Mouse (Mus musculus): ENCODE measurements around the gene Pitpnm2.
"Not testable (repeated sequence)": the region's sequence is repeated elsewhere in the genome, so short reads cannot be mapped to it uniquely, and the experiment has no call there.

Pitpnm2 gene

GRCm38 (mm10) chr5:124221037-124221735 lies 28.4 kb downstream of the Pitpnm2 start:
- peak; percentile 86 to 94 for DNase-seq (ENCODE audit: low spot score in 2 of 2)

GRCm38 (mm10) chr5:124220551-124220950 lies 29.0 kb downstream of the Pitpnm2 start:
- DNase-seq (ENCODE audit: low spot score in 2 of 2) = no peak

- no peak for DNase-seq (ENCODE audit: low spot score in 2 of 2)
Measured at GRCm38 (mm10) chr5:124219431-124219830, 30.1 kb downstream of the Pitpnm2 start.

GRCm38 (mm10) chr5:124218986-124219385 lies 30.6 kb downstream of the Pitpnm2 start:
- DNase-seq (ENCODE audit: low spot score in 2 of 2) = no peak

- DNase-seq (ENCODE audit: low spot score in 2 of 2) = peak; percentile 88 to 90
Measured at GRCm38 (mm10) chr5:124217566-124218249, 31.9 kb downstream of the Pitpnm2 start.

- not testable (repeated sequence) for DNase-seq (ENCODE audit: low spot score in 2 of 2)
Measured at GRCm38 (mm10) chr5:124217092-124217491, 32.5 kb downstream of the Pitpnm2 start.

- DNase-seq (ENCODE audit: low spot score in 2 of 2) = no peak
Measured at GRCm38 (mm10) chr5:124216403-124216802, 33.2 kb downstream of the Pitpnm2 start.

- DNase-seq (ENCODE audit: low spot score in 2 of 2) = no peak
Measured at GRCm38 (mm10) chr5:124215647-124216046, 33.9 kb downstream of the Pitpnm2 start.

GRCm38 (mm10) chr5:124214516-124215145 lies 34.9 kb downstream of the Pitpnm2 start:
- no peak for DNase-seq (ENCODE audit: low spot score in 2 of 2)

- DNase-seq (ENCODE audit: low spot score in 2 of 2) = no peak
Measured at GRCm38 (mm10) chr5:124213588-124214469, 35.7 kb downstream of the Pitpnm2 start.

GRCm38 (mm10) chr5:124211669-124212068 lies 37.9 kb downstream of the Pitpnm2 start:
- no peak for DNase-seq (ENCODE audit: low spot score in 2 of 2)

GRCm38 (mm10) chr5:124211234-124211633 lies 38.3 kb downstream of the Pitpnm2 start:
- no peak for DNase-seq (ENCODE audit: low spot score in 2 of 2)

GRCm38 (mm10) chr5:124210281-124211016 lies 39.1 kb downstream of the Pitpnm2 start:
- no peak for DNase-seq (ENCODE audit: low spot score in 2 of 2)

GRCm38 (mm10) chr5:124209850-124210249 lies 39.7 kb downstream of the Pitpnm2 start:
- no peak for DNase-seq (ENCODE audit: low spot score in 2 of 2)

GRCm38 (mm10) chr5:124208030-124208429 lies 41.5 kb downstream of the Pitpnm2 start:
- DNase-seq (ENCODE audit: low spot score in 2 of 2) = no peak

GRCm38 (mm10) chr5:124206481-124207038 lies 43.0 kb downstream of the Pitpnm2 start:
- DNase-seq (ENCODE audit: low spot score in 2 of 2) = no peak

- no peak for DNase-seq (ENCODE audit: low spot score in 2 of 2)
Measured at GRCm38 (mm10) chr5:124205809-124206380, 43.7 kb downstream of the Pitpnm2 start.

- no peak for DNase-seq (ENCODE audit: low spot score in 2 of 2)
Measured at GRCm38 (mm10) chr5:124205211-124205610, 44.3 kb downstream of the Pitpnm2 start.

GRCm38 (mm10) chr5:124204127-124204794 lies 45.3 kb downstream of the Pitpnm2 start:
- no peak for DNase-seq (ENCODE audit: low spot score in 2 of 2)

- no peak for DNase-seq (ENCODE audit: low spot score in 2 of 2)
Measured at GRCm38 (mm10) chr5:124203251-124203650, 46.3 kb downstream of the Pitpnm2 start.

Measured in frontal cortex, postnatal 36 days (tissue).